Mouse (Mus musculus) olfactory bulb, adult 2 months (tissue): ENCODE results near the gene Ahsg. TPM values are rescaled to one million over a fixed set of nuclear protein-coding genes. Genes with fewer than 3 reads are reported as not detected.

Experiments
- H3K27ac ChIP-seq: fragments of 200-500 bp; 2 replicates; pipeline ENCODE4 v1.5.1; 2012; ENCODE audit warnings: low read depth, low read length; ENCODE audit not compliant: insufficient read depth
- H3K4me1 ChIP-seq: fragments of 200-500 bp; 2 replicates; pipeline ENCODE4 v1.6.1; 2012; ENCODE audit warnings: low read length; ENCODE audit not compliant: control insufficient read depth, insufficient read depth
- H3K4me3 ChIP-seq: fragments of 200-500 bp; 2 replicates; pipeline ENCODE4 v1.5.1; 2012; ENCODE audit warnings: mild to moderate bottlenecking, low read depth, low read length, moderate library complexity; ENCODE audit not compliant: insufficient read depth
- CTCF ChIP-seq: fragments of 200-500 bp; IDR thresholded peaks from 2 replicates; pipeline ENCODE4 v1.5.1; 2012; ENCODE audit warnings: low read depth, mild to moderate bottlenecking, low read length, moderate library complexity; ENCODE audit not compliant: insufficient read depth
- POLR2A ChIP-seq: fragments of 200-500 bp; IDR thresholded peaks from 2 replicates; pipeline ENCODE4 v1.6.1; 2012; ENCODE audit warnings: mild to moderate bottlenecking, low read depth, low read length, moderate library complexity; ENCODE audit not compliant: insufficient read depth
- WGBS: fragments of 180-500 bp; shearing (Covaris S2); methylation state at CpG from one replicate; pipeline ENCODE4 v1.1.7; 2018; 5-methylcytosine and 5-hydroxymethylcytosine counted together
- polyA plus RNA-seq: library from polyadenylated mRNA; stranded (reverse); fragments of >200 nt; gene quantifications from 2 replicates; pipeline ENCODE4 v1.2.4, GENCODE M21; 2012; ENCODE audit warnings: low replicate concordance; ENCODE audit not compliant: missing spikeins, insufficient read depth, insufficient read length

The Ahsg gene
- polyA plus RNA-seq, 1 experiment = not detected

DNA sequence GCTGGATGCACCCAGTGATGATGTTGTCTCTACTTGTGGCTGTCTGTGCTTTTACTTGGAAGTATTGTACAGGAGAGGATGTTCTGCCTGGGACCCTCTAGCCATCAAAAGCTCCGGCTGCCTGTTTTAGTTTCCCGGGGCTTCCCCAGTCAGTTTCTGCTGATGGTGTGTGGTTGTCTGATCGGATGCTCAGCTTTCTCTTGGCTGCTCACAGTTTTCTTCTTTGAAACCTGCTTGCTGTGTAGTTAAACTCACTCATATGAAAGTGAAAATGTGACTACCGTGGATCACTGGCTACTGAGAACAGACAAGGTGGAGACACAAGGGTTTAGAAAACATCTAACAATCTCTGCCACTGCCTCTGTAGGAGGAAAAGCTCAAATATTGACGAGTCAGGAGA lies 7.6 kb upstream of the Ahsg start:
- Histone ChIP-seq H3K4me3 (no peak overlapping the region), H3K27ac (no peak overlapping the region), H3K4me1 (no peaks in the 10 kb centered on the region)
- WGBS = 81% methylated on average over 5 of the region's 5 CpGs
- TF ChIP-seq CTCF (no peak), POLR2A (no peak)

DNA sequence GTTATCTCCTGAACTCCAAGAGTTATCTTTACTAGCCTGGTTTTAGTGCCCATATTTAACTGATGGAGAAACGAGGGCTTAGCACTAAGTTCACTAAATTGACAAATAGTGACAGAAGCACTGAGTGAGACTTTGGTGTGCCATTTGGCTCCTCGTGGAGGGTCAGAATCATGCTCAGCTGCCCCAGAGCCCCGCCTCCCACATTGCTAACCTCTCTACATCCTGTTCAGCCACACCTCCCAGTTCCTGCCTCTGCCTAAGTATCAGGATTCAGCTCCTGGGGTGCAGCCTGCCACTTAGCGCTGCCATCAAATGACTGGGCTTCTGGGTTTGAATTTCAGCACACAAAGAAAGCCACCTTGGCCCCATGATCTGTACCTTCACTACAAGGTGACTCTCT lies 5.7 kb upstream of the Ahsg start:
- Histone ChIP-seq H3K4me3 (no peak overlapping the region), H3K4me1 (no peaks in the 10 kb centered on the region), H3K27ac (no peak overlapping the region)
- TF ChIP-seq CTCF (no peak), POLR2A (no peak)
- 61% methylated on average over 4 of the region's 4 CpGs for WGBS

DNA sequence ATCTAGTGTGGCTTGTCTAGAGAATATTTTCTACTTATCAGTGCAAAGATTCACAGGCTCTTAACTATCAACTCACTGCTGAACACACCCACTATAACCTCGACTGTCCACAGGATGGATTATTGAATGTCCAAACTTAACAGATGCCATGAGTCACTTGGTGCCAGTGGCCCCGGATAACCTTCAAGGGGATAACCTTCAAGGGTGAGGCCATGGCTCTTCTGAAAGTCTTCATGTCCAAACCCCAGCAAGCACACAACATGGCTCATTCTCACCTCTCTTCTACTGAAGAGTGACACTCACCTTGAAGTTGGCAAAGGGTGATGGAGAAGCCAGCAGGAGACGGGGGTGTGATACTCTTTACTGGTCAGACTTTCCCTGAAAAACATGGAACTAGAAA lies 4.4 kb upstream of the Ahsg start:
- WGBS = 78% methylated on average over 3 of the region's 3 CpGs
- TF ChIP-seq POLR2A (no peak), CTCF (no peak)
- no peak overlapping the region for H3K27ac ChIP-seq
- no peak overlapping the region for H3K4me3 ChIP-seq
- no peaks in the 10 kb centered on the region for H3K4me1 ChIP-seq

- no peak overlapping the region for H3K27ac ChIP-seq
- no peak for TF ChIP-seq CTCF
- TF ChIP-seq POLR2A = no peak
- H3K4me1 ChIP-seq = no peaks in the 10 kb centered on the region
- WGBS = 68% methylated on average over 4 of the region's 4 CpGs
- H3K4me3 ChIP-seq = no peak overlapping the region
Measured at GRCm38 (mm10) chr16:22888835-22889234, 2.2 kb upstream of the Ahsg start.

GRCm38 (mm10) chr16:22889716-22890115 lies 1.4 kb upstream of the Ahsg start:
- no peak overlapping the region for H3K4me3 ChIP-seq
- no peaks in the 10 kb centered on the region for H3K4me1 ChIP-seq
- 85% methylated on average over 8 of the region's 8 CpGs for WGBS
- no peak for TF ChIP-seq POLR2A
- TF ChIP-seq CTCF = no peak
- no peak overlapping the region for H3K27ac ChIP-seq

DNA sequence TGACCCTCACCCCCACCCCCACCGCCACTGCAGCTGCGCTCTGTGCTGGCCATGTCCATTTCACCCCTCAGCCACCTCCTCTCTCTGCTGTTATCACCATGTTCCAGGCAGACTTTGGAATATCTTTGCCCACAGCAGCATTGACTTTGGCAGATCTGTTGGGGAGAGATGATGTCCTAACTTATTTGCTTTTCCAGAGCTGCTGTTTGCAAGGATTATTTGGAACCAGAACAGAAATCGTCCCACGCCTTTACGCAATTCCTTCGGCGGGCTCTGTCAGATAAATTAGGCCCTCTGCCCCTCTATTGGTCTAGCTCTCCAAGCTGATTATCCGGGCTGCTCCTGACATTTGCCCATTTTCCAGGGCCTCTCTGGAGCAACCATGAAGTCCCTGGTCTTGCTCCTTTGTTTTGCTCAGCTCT lies 667 bp downstream of the Ahsg start:
- WGBS = 89% methylated on average over 8 of the region's 8 CpGs
- Histone ChIP-seq H3K4me3 (no peak overlapping the region), H3K4me1 (no peaks in the 10 kb centered on the region), H3K27ac (no peak overlapping the region)
- TF ChIP-seq POLR2A (no peak), CTCF (no peak)

DNA sequence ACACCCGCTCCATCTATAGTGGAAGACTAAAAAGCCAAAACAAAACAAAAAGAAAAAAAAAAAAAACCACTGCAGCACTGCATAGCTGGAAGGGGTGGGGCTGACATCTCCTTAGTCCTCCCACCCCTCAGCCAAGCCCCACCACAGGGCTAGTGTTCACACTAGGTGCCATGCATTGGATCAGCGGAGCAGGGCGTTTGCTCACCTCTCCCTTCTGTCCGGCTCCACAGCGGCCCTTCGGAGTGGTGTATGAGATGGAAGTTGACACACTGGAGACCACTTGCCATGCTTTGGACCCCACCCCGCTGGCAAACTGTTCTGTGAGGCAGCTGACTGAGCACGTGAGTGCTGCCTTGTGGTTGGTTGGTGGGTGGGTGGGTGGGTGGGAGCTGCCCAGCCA lies 3.0 kb downstream of the Ahsg start:
- H3K27ac ChIP-seq = no peak overlapping the region
- TF ChIP-seq POLR2A (no peak), CTCF (no peak)
- no peak overlapping the region for H3K4me3 ChIP-seq
- H3K4me1 ChIP-seq = no peaks in the 10 kb centered on the region
- 66% methylated on average over 8 of the region's 8 CpGs for WGBS

DNA sequence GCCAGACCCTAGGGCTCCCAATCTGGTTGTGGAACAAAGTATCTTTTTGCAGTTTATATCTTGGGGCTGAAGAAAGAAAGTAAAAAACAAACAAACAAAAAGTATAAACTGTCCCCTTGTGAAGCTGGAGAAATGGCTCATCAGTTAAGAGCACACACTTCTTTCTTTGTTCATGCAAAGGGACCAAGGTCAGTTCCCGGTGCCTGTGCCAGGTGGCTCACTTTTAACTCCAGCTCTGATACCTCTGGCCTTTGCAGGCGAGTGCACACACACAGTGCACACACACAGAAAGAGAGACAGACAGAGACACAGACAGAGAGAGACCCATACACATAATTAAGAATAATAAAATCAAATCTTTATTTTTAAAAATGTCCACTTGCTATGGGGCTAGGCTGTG lies 5.5 kb downstream of the Ahsg start:
- H3K4me1 ChIP-seq = no peaks in the 10 kb centered on the region
- no peak overlapping the region for H3K27ac ChIP-seq
- WGBS = 74% methylated on average over 2 of the region's 2 CpGs

GRCm38 (mm10) chr16:22899346-22899745 lies 8.3 kb downstream of the Ahsg start:
- TF ChIP-seq POLR2A = no peak
- no peak for TF ChIP-seq CTCF
- H3K4me1 ChIP-seq = no peaks in the 10 kb centered on the region
- 38% methylated on average over 5 of the region's 5 CpGs for WGBS
- no peak overlapping the region for H3K4me3 ChIP-seq
- no peak overlapping the region for H3K27ac ChIP-seq

More for the DNA sequence above, 5.5 kb downstream of the Ahsg start:
- TF ChIP-seq CTCF (no peak), POLR2A (no peak)
- H3K4me3 ChIP-seq = no peak overlapping the region
